Mouse (Mus musculus) thymus, postnatal 10 days (tissue): ENCODE measurements around the gene Cct4.

Source experiments
- DNase-seq, 2 experiments: peaks; one replicate each; pipeline ENCODE4 v3.0.0; 2021; ENCODE audit warnings: low spot score in 2 of 2

Gene Cct4

GRCm38 (mm10) chr11:23029399-23029798 is 39.1 kb downstream of the Cct4 start:
- DNase-seq: no peak

- DNase-seq: no peak
Measured at GRCm38 (mm10) chr11:23047252-23047651, 56.9 kb downstream of the Cct4 start.

- DNase-seq: no peak
Measured at GRCm38 (mm10) chr11:23047663-23048582, 57.6 kb downstream of the Cct4 start.

GRCm38 (mm10) chr11:23049642-23050041 is 59.3 kb downstream of the Cct4 start:
- no peak for DNase-seq

- DNase-seq: no peak
Measured at GRCm38 (mm10) chr11:23052353-23052752, 62.0 kb downstream of the Cct4 start.
